Mouse (Mus musculus) cerebellum, postnatal 10 days (tissue): ENCODE measurements around the gene Prap1.
"Not testable (repeated sequence)": the region's sequence is repeated elsewhere in the genome, so short reads cannot be mapped to it uniquely, and the experiment has no call there.

ENCODE experiments used
- DNase-seq, 2 experiments: peaks; one replicate each; pipeline ENCODE4 v3.0.0; 2021; ENCODE audit warnings: mixed read lengths in 2 of 2

Gene Prap1

DNA sequence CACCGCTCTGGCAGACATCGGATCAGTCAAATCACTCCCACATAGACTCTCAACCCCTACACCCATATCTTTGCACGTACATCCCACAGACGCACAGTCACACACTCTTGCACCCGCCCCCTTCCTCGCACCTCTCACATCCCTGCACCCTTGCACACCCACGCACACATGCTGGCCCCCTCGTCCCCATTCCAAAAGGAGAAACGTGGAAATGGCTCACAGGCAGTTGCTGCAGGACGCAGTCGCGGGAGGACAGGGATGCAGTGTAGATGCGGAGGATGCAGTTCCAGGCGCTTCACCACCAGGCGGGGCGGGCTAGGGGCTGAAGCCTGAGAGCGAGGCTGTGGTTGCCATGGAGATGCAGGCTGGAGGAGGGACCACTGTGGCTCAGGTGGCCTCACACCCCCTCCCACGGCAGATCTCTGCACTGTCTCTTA, 10.9 kb upstream of the Prap1 start, which contains the start of gene Caly:
Caly (minus strand) TSS at position 307 of the 437 bp plus-strand sequence.
- peak; percentile 95 for DNase-seq

DNA sequence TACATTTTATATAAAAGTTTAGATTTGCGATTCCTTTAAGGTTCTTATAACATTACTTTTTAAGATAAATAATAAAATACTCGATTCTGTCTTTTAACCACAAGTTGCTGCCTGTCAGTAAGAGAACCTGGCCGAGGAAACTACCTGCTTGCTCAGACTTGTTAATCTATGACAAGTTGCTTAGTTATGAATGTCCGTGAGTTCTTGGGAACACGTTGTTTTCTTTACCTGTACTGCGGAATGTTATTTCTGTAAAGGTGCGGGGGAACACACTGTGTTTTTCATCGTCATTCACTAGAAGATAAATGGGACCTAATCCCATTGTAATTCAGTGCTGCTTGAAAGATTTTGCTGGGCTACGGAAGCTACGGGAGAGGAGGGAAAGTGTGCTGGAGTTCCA, 2.6 kb upstream of the Prap1 start:
- no peak for DNase-seq

DNA sequence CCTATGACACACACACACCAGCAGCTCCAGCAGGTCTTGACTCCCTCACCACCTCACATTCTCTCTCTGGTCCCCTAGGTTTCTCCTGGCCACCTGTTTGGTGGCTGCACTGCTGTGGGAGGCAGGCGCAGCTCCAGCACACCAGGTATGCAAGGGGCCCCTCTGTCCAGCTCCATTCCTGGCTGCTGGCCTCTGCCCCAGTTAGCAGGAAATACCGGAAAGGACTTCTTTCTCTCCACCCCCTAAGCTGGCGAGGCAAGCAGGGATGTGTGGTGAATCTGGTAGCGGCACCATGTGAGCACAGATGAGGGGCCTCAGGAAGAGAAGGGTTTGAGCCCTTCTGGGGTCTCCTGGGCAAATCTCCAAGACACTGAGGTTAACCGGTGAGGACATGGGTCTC, 1.8 kb downstream of the Prap1 start:
- DNase-seq, result no peak

DNA sequence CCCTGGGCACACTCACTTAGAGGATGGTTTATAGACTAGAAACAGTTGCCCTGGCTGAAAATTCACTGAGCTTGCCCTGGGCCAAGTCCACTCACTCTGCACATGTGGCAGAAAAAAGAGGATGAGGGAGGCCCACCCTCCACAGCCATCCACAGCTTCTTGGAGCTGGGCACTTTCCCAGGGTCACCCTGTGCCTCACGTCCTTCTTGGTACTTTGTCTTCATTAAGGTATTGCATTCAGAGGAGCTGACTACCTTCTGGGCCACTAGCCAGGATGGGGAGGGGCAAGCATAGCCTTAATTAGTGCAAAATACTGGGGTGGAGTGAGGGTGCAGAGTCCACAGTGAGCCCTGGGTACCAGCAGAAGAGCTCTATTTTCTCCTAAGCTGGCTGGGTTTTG, 2.4 kb downstream of the Prap1 start:
- DNase-seq, result no peak

DNA sequence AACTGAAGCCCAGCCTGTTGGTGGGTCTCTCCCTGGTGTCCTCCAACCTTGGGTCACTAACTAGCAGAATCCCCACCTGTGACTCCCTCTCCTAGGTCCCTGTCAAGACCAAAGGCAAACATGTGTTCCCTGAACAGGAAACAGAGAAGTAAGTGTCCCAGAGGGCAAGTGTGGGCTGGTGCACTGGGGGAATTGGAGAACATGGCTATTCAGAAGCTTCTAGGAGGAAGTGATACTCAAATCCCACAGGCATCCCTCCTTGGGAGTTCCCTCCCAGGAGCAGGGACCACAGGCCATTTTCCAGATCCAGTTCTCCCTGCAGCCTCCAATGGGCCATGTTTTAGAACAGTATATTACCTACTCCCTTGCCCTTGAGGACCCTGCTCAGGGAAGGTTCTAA, 2.9 kb downstream of the Prap1 start:
- no peak for DNase-seq

DNA sequence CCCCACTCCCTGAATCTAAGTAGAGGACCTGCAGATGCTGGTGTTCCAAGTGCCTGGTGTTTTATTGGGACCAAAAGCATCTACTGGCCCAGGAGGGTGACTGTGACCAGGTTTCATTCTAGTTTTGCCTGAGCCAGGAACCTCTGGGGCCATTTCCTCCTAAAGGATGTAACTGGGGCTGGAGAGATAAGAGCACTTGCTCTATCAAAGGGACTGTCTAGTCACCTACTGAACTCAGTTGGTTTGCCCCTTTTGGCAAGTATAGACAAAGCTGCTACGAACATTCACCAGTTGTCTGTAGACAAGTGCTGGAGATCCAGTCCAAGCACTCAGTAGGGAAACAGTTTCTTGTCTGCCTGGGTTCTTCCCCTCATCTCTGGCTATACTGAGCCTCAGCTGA, 5.3 kb downstream of the Prap1 start:
- DNase-seq, result no peak

DNA sequence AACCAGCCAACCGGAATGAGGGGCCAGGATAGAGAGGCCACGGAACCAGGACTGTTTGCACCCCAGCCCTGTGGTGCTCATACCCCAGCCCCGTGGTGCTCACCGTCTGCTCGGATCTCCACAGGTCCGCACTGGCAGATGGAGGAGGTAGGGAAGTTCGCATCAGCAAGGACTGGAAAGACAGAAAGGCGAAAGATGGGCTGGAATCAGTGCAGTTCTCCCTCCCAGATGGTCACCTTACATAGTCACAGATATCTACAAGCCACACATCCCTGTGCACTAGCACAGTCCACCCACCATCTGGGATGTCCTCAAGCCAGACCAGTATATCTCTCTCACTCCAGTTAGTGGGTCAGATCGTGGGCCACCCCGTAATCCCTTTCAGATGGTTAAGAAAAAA, 8.3 kb downstream of the Prap1 start:
- peak; percentile 32 to 42 for DNase-seq

DNA sequence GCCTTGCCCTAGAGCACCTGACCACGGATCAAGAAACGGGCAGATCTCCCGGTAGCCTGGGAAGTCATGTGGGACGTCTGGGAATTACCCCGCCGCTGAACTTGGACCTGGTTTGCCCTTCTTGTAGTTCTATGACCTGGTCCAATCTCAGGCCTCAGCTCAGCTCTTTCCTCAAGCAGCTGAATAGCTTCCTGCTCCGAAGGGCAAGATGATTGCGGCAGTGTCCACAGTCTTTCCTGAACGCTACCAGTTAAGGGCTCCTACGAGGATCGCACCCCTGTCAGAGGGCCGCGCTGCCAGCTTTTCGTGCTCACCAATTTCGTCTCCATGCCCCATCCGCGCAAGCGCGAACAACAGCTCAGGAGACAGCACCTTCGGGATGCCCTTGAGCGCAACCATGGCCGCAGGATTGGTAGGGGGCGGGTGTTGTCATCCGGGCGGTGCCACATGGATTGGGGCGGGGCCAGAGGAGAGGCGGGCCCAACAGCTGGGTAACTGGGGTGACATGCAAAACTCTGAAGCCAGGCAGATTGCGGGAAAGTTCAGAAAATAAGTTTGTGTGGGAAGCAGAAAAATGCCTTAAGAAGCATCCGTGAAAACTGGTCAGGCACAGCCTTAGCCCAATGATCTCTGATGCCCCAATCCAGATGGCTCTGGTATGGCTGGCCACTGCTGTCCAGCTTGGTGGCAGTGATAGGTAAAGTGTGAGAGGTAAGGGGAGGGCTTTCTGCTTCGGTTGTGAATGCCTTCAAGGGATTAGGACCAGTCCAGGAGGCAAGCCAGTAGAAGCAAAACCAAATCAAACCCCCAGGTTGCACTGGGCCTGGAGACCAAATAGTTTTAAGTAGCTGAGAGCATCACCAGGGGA, 9.0 kb downstream of the Prap1 start, which contains the start of gene Fuom:
Fuom (minus strand) TSS at position 449 of the 868 bp plus-strand sequence.
- peak; percentile 81 to 83 for DNase-seq

DNA sequence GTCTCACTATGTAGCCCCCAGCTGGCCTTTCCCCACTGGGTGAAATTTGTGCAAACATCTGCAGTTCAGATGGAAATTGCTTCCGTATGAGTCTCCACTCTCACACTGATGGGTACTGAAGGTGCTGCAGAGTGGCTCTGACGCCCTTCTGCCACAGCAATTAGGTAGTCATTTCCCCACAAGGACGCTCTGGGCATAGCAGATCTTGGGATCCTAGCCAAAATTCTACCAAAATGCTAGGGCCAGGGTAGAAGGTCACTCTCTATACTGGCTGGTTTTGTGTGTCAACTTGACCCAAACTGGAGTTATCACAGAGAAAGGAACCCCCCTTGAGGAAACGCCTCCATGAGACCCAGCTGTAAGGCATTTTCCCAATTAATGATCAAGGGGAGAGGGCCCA, 10.8 kb downstream of the Prap1 start:
- no peak for DNase-seq

DNA sequence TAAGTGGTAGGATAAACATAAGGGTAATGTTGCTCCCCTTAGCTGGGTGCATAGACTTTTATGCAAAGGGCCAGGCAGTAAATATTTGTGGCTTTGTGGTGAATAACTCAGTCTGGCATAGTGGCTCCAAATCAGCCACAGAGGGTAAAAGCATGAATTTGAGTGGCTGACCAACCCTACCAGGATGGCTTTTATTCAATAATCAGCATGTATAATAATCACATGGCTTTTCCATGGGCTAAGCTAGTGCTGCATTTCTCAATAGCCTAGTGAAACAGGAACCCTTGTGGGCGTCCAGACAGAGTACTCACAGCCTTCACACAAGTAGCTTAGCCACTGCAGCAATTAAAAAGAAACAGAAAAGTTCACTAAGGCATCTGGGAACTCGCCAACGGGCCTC, 18.7 kb downstream of the Prap1 start:
- no peak for DNase-seq

DNA sequence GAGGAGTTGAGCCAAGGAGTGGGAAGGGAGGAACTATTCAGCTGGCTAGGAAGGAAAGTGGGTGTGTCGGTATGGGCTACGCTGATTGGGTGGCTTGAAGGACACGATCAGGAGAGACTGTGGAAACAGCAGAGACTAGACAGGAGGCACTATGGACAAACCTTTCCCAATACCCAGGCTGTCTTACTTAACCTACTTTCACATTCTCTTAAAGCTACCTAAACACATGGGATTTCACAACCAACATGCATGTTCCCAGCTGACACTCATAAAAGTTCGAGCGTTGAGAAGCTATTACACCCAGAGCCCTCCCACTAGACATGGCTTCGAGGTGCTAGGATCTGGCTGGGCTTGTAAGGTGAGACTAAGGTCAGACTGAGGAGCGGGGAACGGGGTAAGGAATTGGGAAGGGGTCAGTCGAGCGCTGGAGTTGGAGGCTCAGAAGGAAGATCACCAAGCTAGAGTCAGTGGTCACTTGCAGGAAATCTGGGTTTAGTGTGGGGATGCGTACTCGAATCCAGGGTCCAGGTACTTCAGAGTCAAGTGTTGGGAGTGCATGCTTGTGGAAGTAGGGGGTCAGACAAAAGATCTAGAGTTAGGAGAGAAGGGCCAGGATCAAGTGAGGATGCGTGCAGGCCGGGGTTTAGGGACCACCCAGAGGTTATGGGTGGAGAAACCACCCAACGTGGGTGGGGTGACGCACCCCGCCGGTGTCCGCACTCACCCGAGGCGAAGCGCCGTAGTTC, 22.6 kb downstream of the Prap1 start, which contains the start of gene Paox:
Paox (plus strand) TSS at position 217 of the 746 bp plus-strand sequence.
- peak; percentile 49 to 52 for DNase-seq

DNA sequence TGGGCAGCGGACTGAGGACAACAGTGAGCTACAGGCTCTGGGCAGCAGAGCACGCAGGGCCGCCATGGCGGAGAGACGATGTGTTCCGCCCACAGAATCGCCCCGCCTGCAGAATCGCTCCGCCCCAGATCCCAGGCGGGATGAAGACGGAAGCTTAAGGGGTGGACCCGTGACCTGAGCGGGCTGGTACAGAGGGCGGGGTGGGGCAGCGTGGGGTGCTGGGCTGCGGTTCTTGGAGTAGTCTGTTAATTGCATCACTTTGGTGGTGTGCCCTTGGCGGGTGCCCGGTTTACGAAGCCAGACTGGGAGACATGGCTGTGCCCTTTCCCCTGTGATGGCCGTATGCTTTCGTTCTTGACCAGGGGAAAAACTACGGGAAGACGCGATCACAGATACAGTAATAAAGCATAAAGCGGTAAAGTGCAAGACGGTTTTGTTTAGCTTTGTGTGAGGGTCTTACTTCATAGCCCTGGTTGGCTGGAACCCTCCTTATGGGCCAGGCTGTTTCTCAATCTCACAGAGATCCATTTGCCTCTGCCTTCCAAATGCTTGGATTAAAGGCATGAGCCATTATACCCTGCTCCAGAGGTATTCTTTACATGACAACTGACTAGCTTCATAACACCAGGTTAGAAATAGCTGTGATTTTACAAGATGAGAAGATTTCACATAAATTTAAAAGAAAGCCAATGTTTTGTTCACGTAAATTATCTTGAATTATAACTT, 23.3 kb downstream of the Prap1 start, which contains the start of gene Echs1:
Echs1 (minus strand) TSS at position 148 of the 726 bp plus-strand sequence.
- DNase-seq, result peak; percentile 90 to 93

DNA sequence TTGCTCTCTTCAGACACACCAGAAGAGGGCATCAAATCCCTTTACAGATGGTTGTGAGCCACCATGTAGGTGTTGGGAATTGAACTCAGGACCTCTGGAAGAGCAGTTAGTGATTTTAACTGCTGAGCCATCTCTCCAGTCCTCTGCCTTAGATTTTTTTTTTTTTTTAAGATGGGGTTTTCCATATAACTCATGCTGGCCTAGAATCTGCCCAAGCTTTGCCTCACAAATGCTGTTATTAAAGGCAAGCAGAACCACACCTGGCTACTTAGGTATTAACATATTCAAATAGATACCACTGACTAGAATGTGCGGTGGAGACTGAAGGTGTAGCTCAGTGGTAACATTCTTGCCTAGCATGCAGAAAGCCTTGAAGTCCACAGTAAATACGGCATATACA, 27.3 kb downstream of the Prap1 start:
- no peak for DNase-seq

DNA sequence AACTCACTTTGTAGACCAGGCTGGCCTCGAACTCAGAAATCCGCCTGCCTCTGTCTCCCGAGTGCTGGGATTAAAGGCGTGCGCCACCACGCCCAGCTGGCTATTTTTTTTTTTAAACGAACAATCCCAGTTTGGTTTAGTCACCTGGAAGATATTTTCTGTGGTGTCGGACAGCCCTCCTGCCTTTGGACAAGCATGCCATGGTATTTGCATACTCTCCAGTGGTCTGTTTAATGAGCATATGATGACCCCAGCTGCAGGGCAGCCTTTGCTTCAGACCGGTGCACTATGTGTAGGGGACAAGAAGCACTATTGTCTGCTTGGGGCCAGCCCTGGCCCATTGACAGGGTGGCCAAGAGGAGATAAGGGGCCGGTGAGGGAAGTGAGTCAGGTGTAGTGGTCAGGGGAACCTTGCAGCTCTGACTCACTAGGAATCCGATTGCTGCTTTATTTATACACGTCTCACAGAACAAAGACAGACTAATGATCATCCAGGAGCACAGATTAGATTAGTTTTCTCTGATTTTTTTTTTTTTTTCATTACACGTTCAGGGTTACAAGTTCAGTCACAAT, 28.2 kb downstream of the Prap1 start:
- no peak for DNase-seq

DNA sequence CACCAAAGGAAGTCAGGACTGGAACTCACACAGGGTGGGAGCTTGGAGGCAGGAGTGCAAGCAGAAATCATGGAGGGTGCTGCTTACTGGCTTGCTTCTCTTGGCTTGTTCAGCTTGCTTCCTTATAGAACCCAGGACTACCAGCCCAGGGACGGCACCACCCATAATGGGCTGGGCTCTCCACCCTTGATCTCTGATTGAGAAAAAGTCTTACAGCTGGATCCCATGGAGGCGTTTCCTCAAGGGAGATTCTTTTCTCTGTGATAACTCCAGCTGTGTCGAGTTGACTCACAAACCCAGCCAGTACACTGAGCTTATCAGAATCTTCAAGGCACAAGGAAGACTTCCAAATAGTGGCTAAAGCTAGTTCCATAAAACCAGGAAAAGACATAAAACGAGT, 29.6 kb downstream of the Prap1 start:
- DNase-seq, result no peak

DNA sequence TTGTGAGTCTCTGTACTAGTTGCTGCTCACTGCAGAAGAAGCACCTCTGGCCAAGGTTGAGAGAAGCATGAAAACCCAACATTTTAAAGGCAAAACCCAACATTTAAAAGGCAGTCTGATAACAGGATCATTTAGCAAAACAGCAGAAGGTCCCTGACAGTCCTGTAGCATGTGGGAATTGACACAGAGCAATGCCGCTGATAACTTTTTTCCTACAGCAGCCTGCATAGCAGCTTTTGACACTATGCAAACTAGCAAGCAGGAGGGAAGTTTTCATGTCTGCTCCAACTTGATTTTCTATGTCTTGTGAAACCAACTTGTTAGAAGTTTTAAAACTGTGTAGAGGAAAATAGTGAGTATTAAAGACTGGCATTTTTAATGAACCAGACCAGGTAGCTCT, 31.2 kb downstream of the Prap1 start:
- no peak for DNase-seq

DNA sequence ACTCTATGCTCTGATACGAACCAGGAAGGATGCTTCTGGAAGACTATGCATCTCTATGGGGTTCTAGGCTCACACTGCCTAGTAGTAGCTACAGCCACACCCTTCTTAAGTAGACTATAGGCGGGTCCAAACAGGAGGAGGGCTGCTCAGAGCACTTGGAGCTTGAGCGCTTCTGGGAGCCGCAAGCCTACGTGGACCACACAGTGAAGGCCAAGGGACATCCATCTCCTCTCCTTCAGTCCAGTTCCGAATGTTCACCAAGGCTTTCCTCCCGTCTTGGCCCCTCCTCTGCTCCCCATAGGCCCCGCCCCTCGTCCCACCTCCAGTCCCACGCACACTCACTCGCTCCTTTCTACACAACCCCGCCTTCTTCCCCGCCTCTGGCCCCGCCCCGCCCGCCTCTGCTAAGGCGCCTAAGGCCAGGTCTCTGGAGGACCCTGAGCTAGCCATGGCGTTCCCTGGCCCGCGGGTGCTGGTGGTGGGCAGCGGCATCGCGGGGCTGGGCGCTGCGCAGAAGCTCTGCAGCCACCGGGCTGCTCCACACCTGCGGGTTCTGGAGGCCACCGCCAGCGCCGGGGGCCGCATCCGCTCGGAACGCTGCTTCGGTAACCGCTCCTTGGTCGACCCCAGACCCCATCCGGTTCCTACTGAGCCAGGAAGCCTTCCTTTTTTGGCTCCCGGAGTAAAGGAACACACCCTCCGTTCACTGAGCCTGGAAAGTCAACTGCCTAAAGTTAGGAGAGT, 32.3 kb downstream of the Prap1 start:
- DNase-seq, result peak; percentile 95 to 97

DNA sequence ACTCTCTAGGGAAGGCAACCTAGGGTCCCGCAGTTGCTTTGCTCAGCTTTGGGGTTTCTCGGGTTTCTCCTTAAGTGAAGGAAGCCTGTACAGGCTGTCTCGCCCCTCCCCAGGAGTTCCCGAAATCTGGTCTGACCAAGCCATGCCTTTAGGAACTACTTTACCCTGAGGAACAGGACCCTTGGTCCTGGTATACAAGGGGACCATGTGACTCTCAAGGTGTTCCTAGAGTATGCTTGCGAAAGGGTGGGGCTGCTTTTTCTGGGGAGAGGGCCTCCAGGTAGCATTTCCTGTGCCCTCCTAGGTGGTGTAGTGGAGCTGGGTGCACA, 32.8 kb downstream of the Prap1 start:
- DNase-seq, result no peak

DNA sequence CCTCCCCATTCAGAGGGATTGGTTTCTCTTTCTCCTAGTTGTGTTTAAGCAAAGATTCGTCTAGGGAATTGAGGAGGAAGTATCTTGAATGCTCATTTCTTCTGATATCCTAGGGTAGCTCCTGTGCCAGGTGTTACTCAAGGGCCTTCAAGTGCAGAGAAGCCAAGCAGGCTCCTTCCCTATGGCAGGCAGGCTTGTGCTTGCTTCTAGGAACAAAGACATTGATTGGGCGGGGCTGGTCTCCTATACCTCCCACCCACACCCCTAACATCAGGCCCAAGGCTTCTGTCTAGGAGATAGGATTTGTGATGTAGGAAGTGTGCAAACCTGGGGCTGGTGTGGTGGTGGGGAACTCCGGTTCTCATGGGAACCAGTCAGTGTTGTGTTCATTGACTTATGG, 33.7 kb downstream of the Prap1 start:
- DNase-seq, result no peak

DNA sequence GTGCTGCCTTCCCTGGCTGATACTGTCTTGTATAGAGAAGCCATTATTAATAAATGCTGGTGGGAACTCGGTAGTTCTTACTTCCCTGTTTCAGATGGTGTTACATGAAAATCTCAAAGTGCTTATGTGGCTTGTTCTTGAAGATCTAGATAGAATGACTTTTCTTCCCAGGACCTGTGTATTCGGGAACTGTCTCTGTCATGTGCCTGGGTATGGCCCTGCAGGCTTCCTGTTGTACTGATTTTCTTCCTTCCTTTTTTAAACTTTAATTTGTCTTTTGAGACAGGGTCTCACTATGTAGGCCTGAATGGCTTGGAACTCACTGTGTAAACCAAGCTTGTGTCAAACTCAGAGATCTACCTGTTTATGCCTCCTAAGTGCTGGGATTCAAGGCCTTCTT, 34.7 kb downstream of the Prap1 start:
- DNase-seq, result no peak

DNA sequence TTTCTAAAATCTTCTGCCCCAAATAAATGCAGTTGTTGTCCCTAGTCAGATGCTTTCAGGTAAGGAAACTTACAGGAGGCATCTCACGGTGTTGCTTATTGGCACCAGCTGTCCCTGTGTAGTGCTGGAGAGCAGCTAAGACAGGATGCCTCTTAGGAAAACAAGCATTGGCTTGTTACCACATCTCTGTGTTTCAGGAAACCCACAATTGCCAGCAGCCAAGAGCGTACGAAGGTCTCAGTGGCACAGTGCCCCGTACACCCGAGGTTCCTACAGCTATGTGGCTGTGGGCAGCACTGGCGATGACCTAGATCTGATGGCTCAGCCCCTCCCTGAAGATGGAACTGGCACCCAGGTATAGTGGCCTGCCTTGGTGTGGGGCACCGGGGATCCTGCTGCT, 39.0 kb downstream of the Prap1 start:
- not testable (repeated sequence) for DNase-seq

DNA sequence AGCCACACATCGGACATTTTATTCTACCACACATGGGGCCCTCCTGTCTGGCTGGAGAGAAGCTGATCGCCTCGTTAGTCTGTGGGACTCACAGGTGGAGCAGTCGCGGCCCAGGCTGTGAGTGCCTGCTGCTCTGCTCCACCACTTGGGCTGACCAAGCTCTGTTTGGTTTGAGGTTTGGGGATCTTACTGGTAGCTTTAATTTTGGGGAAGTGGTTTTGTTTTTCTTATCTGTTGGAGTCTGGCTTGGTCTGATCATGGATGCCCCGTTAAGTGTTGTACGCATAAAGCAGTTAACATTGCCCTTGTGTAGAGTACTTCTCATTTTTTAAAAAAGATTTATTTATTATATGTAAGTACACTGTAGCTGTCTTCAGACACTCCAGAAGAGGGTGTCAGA, 40.8 kb downstream of the Prap1 start:
- DNase-seq, result not testable (repeated sequence)
